Mouse (Mus musculus) heart, postnatal 0 days (tissue): ENCODE measurements around the gene Prrg2. TPM values are rescaled to one million over a fixed set of nuclear protein-coding genes. Genes with fewer than 3 reads are reported as not detected.

ENCODE experiments used
- ATAC-seq: fragments of 200-750 bp; cut with Nextera tagmentation; 2 replicates; pipeline ENCODE4 v1.8.0; 2017; ENCODE audit warnings: low read depth, moderate number of reproducible peaks, moderate library complexity; ENCODE audit not compliant: insufficient read depth
- DNase-seq: peaks from one replicate; pipeline ENCODE4 v3.0.0-alpha.2; 2016; ENCODE audit warnings: low spot score
- H3K27ac ChIP-seq: fragments of 300-500 bp; sonication (generic); 2 replicates; pipeline ENCODE4 v1.5.1; 2014; ENCODE audit warnings: low read depth, mild to moderate bottlenecking
- H3K27me3 ChIP-seq: fragments of 300-500 bp; sonication (generic); 2 replicates; pipeline ENCODE4 v1.6.1; 2014; ENCODE audit warnings: low read length, mixed read lengths; ENCODE audit not compliant: control insufficient read depth, insufficient read depth
- H3K36me3 ChIP-seq: fragments of 300-500 bp; sonication (generic); replicated peaks from 2 replicates; pipeline ENCODE4 v1.6.1; 2014; ENCODE audit warnings: low read length, mixed read lengths; ENCODE audit not compliant: control insufficient read depth, insufficient read depth
- H3K4me1 ChIP-seq: fragments of 300-500 bp; sonication (generic); 2 replicates; pipeline ENCODE4 v1.6.1; 2014; ENCODE audit warnings: antibody characterized with exemption; ENCODE audit not compliant: control insufficient read depth, insufficient read depth
- H3K4me2 ChIP-seq: fragments of 300-500 bp; sonication (generic); 2 replicates; pipeline ENCODE4 v1.6.1; 2014; ENCODE audit warnings: low read depth, mild to moderate bottlenecking, low read length, moderate library complexity
- H3K4me3 ChIP-seq: fragments of 300-500 bp; sonication (generic); 2 replicates; pipeline ENCODE4 v1.5.1; 2014; ENCODE audit warnings: low read depth, low read length
- H3K9ac ChIP-seq: fragments of 300-500 bp; sonication (generic); replicated peaks from 2 replicates; pipeline ENCODE4 v1.6.1; 2014; ENCODE audit warnings: low read depth, low read length, mixed read lengths
- H3K9me3 ChIP-seq: fragments of 300-500 bp; sonication (generic); replicated peaks from 2 replicates; pipeline ENCODE4 v1.6.1; 2016; ENCODE audit warnings: low read length; ENCODE audit not compliant: control insufficient read depth
- CTCF ChIP-seq: IDR thresholded peaks from 2 replicates; pipeline ENCODE4 v1.5.1; 2016; ENCODE audit warnings: antibody characterized with exemption, control low read depth, low read depth
- EP300 ChIP-seq: IDR thresholded peaks from 2 replicates; pipeline ENCODE4 v1.6.1; 2016; ENCODE audit warnings: antibody characterized with exemption, low read depth
- WGBS: fragments of 180-500 bp; shearing (Covaris S2); extraction: QIAGEN DNeasy Blood & Tissue Kit; methylation state at CpG from one replicate; pipeline ENCODE4 v1.1.7; 2014; 5-methylcytosine and 5-hydroxymethylcytosine counted together
- polyA plus RNA-seq: library from polyadenylated mRNA; unstranded; fragments of >200 nt; fragmentation: Nextera tagmentation; extraction: Ambion mirVana; gene quantifications from 2 replicates; pipeline ENCODE4 v1.2.1, GENCODE M21; 2015
- total RNA-seq: library from RNA; depleted of rRNA; stranded (reverse); fragments of >200 nt; gene quantifications from 2 replicates; pipeline ENCODE4 v1.2.3, GENCODE M21; 2014; ENCODE audit warnings: low replicate concordance

The Prrg2 gene
- total and polyA plus RNA-seq, 2 experiments from 2014 or later, result 13.3 to 22.0 TPM

DNA sequence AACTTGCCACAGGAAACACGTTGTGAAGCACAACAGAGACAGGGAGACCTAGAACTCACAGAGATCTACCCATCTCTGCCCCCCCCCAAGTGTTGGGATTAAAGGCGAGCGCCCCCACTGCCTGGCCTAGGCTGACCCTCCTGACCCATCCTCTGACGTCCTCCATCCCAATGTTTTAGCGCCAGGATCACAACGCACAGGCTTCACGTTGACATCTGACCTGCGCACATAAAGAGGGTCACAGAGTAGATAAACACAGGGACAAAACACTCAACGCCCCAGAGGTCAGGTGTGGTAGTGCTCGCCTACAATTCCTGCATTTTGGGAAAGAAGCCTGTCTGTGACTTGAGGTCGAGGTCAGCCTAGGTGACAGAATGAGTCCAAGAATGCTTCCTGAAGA, 25.8 kb downstream of the Prrg2 start:
- TF ChIP-seq EP300 (no peak), CTCF (no peak)

GRCm38 (mm10) chr7:45035631-45036030, 26.8 kb downstream of the Prrg2 start:
- no peak overlapping the region for H3K4me2 ChIP-seq
- no peak overlapping the region for H3K9ac ChIP-seq
- no peak overlapping the region for H3K4me3 ChIP-seq
- DNase-seq (no peak), ATAC-seq (no peak)
- H3K27ac ChIP-seq, result no peak overlapping the region
- H3K4me1 ChIP-seq, result no peaks in the 10 kb centered on the region
- TF ChIP-seq CTCF (no peak), EP300 (no peak)
- 78% methylated on average over 3 of the region's 3 CpGs for WGBS
- H3K27me3 ChIP-seq, result no peaks in the 10 kb centered on the region
- no peaks in the 10 kb centered on the region for H3K9me3 ChIP-seq
- peaks cover 97% of the 10 kb centered on the region for H3K36me3 ChIP-seq

More for the DNA sequence above, 25.8 kb downstream of the Prrg2 start:
- no peak overlapping the region for H3K9ac ChIP-seq
- no peak for DNase-seq
- ATAC-seq, result no peak
- no peaks in the 10 kb centered on the region for H3K9me3 ChIP-seq
- no peaks in the 10 kb centered on the region for H3K27me3 ChIP-seq
- peaks cover 97% of the 10 kb centered on the region for H3K36me3 ChIP-seq
- H3K27ac ChIP-seq, result no peak overlapping the region
- H3K4me1 ChIP-seq, result no peaks in the 10 kb centered on the region
- WGBS, result 87% methylated on average over 11 of the region's 11 CpGs
- no peak overlapping the region for H3K4me3 ChIP-seq
- H3K4me2 ChIP-seq, result no peak overlapping the region

GRCm38 (mm10) chr7:45033722-45034359, 28.6 kb downstream of the Prrg2 start:
- TF ChIP-seq EP300 (no peak), CTCF (no peak)
- Histone ChIP-seq H3K9ac (no peak overlapping the region), H3K4me2 (no peak overlapping the region), H3K4me1 (no peaks in the 10 kb centered on the region), H3K4me3 (no peak overlapping the region), H3K9me3 (no peaks in the 10 kb centered on the region), H3K27ac (no peak overlapping the region), H3K27me3 (no peaks in the 10 kb centered on the region), H3K36me3 (peaks cover 95% of the 10 kb centered on the region)
- WGBS, result 92% methylated on average over 19 of the region's 19 CpGs
- DNase-seq, result no peak
- no peak for ATAC-seq

DNA sequence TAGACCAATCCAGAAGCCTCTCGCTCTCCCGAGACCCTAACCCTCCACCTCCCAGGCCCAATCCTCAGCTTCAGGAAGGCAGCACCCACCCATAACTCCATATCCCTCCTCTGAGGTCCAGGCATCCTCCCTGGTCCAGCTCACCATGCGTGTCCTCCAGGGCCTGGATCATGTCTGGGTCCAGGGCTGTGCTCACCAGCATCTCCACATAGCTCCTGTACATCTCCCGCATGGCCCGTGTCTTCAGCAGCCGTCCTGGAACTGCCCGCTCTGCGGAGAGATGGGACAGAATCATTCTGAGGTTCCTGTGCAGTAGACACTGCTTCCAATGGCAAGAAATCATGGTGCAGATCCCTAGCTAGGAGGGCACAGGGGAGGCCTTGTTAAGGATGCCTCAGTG, 31.6 kb downstream of the Prrg2 start:
- no peaks in the 10 kb centered on the region for H3K9me3 ChIP-seq

DNA sequence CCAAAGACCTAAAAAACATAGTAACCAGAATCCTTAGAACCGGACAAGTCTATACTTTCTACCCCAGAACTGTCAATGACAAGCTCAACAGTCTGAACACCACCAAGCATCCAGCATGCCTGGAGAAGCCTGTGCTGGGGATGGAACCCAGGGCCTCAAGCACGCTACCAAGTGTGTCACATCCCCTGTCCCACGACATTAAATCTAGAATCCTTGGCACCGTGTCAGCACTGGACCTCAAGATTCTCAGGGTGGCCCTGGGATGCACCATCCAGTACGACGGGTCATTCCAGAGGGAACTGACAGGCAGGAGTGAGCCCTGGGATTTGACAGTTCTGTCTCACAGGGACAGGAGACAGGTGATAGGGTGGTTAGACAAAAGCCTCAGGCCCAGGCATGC, 32.5 kb downstream of the Prrg2 start:
- 0 out of 2 replicates have a peak, but pooled peaks cover 7% of the 10 kb centered on the region for H3K4me1 ChIP-seq
- DNase-seq, result no peak
- no peak overlapping the region for H3K4me3 ChIP-seq
- WGBS, result 85% methylated on average over 6 of the region's 6 CpGs
- H3K9me3 ChIP-seq, result no peaks in the 10 kb centered on the region
- H3K27ac ChIP-seq, result no peak overlapping the region
- ATAC-seq, result no peak
- no peak overlapping the region for H3K9ac ChIP-seq
- H3K36me3 ChIP-seq, result peaks cover 81% of the 10 kb centered on the region
- TF ChIP-seq CTCF (no peak), EP300 (no peak)
- no peaks in the 10 kb centered on the region for H3K27me3 ChIP-seq
- H3K4me2 ChIP-seq, result no peak overlapping the region

More for the DNA sequence above, 31.6 kb downstream of the Prrg2 start:
- WGBS, result 97% methylated on average over 8 of the region's 8 CpGs
- Histone ChIP-seq H3K4me3 (no peak overlapping the region), H3K9ac (no peak overlapping the region), H3K36me3 (peaks cover 90% of the 10 kb centered on the region), H3K27me3 (no peaks in the 10 kb centered on the region), H3K27ac (no peak overlapping the region), H3K4me2 (no peak overlapping the region), H3K4me1 (0 out of 2 replicates have a peak, but pooled peaks cover 2% of the 10 kb centered on the region)
- ATAC-seq, result no peak
- TF ChIP-seq EP300 (no peak), CTCF (no peak)
- no peak for DNase-seq

GRCm38 (mm10) chr7:45028351-45028750, 34.1 kb downstream of the Prrg2 start:
- 89% methylated on average over 11 of the region's 11 CpGs for WGBS
- TF ChIP-seq CTCF (no peak), EP300 (no peak)
- Histone ChIP-seq H3K4me3 (no peak overlapping the region), H3K4me2 (no peak overlapping the region), H3K27ac (no peak overlapping the region), H3K9me3 (no peaks in the 10 kb centered on the region), H3K4me1 (0 out of 2 replicates have a peak, but pooled peaks cover 7% of the 10 kb centered on the region), H3K27me3 (no peaks in the 10 kb centered on the region), H3K36me3 (peaks cover 64% of the 10 kb centered on the region), H3K9ac (no peak overlapping the region)
- DNase-seq (no peak), ATAC-seq (no peak)
